Mouse (Mus musculus): ENCODE measurements around the gene Wars2. TPM values are rescaled to one million over a fixed set of nuclear protein-coding genes. Genes with fewer than 3 reads are reported as not detected.

Gene Wars2
- total and polyA plus RNA-seq, 2 experiments from 2014 or later: 4.0 to 8.4 TPM

DNA sequence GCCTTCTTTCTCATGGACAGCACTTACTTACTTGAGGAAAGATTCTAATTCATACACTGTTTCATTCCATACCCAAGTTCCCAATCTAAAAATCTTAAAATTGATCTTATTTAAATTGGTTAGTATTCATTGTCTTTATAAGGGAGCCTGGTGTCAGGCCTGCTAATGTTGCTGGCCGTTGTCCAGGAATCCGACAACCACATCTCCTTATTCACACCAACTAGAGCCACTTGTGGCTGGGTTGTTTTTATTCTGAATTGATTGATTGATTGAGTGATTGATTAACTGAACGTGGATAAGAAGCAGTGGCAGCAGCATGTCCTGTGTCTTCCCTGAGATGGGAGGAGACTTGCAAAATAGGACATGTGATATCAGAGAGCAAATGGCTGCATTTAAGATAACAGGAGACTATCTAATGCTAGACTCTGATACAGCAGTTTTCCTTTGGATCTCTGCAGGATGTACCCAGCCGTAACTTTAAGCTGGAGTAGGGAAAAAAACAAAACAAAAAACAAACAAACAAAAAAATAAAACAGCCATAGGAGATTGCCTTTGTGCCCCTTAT is 16.7 kb downstream of the Wars2 start:
- peak; percentile 42; the same call in 1 of the 2 replicates for ATAC-seq
- Histone ChIP-seq H3K9ac (no peak overlapping the region), H3K36me3 (ENCODE audit: insufficient read depth) (no peaks in the 10 kb centered on the region), H3K4me1 (ENCODE audit: insufficient read depth) (no peaks in the 10 kb centered on the region), H3K27ac (ENCODE audit: low read depth, low read length) (no peak overlapping the region), H3K4me3 (ENCODE audit: low read depth, low read length) (no peak overlapping the region), H3K27me3 (ENCODE audit: insufficient read depth, low read length) (no peaks in the 10 kb centered on the region), H3K4me2 (ENCODE audit: low read depth) (no peak overlapping the region), H3K9me3 (ENCODE audit: low read length) (0 out of 2 replicates have a peak, but pooled peaks cover 2% of the 10 kb centered on the region)
- TF ChIP-seq CTCF (IDR thresholded peaks at IDR 0.05; ENCODE audit: low read depth): no peak
- 37% methylated on average over 4 of the region's 4 CpGs for WGBS
- DNase-seq: peak; percentile 1

DNA sequence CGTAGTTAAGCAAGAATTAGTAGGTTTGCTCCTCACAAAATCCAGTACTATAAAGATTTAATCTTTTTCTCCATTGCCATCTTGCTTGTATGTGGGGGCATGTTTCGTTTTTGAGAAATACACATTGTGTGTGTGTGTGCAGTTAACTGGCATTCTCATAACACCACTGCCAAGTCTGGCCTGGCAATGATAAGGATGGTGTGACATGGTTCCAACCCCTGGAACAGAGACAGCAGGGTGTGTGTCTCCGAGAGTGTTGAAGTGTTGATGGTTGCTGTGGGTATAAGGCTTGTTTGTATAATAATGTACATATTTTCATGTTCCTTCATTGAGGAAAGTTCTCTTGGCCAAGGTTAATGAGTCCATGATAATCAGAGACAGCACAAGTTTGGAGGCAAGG is 19.1 kb downstream of the Wars2 start:
- no peak for TF ChIP-seq CTCF (IDR thresholded peaks at IDR 0.05; ENCODE audit: low read depth)
- no peak overlapping the region for H3K4me2 ChIP-seq (ENCODE audit: low read depth)
- no peak for DNase-seq
- H3K36me3 ChIP-seq (ENCODE audit: insufficient read depth): no peaks in the 10 kb centered on the region
- no peaks in the 10 kb centered on the region for H3K27me3 ChIP-seq (ENCODE audit: insufficient read depth, low read length)
- H3K9me3 ChIP-seq (ENCODE audit: low read length): 0 out of 2 replicates have a peak, but pooled peaks cover 2% of the 10 kb centered on the region
- H3K4me1 ChIP-seq (ENCODE audit: insufficient read depth): no peaks in the 10 kb centered on the region
- 93% methylated on average over 3 of the region's 3 CpGs for WGBS
- ATAC-seq: no peak
- H3K4me3 ChIP-seq (ENCODE audit: low read depth, low read length): no peak overlapping the region
- H3K27ac ChIP-seq (ENCODE audit: low read depth, low read length): no peak overlapping the region
- H3K9ac ChIP-seq: no peak overlapping the region

DNA sequence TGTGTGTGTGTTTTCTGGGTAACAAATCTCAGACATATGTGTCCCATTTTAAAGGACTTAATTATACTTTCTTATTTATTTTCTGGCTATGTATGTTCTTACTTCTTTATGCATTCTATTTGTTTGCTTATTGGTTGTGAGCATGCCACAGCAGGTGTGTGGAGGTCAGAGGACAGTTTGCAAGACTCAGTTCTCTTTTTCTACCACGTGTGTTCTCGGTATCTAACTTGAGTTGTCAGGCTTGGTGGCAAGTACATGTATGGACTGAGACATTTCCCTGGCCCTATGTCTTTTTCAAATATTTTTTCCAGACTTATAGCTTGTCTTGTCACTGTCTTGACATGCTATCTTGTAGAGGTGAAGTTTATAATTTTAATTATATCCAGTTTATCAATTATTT is 21.3 kb downstream of the Wars2 start:
- TF ChIP-seq CTCF (IDR thresholded peaks at IDR 0.05; ENCODE audit: low read depth): no peak
- no peaks in the 10 kb centered on the region for H3K36me3 ChIP-seq (ENCODE audit: insufficient read depth)
- WGBS: 88% methylated on average over 2 of the region's 2 CpGs

DNA sequence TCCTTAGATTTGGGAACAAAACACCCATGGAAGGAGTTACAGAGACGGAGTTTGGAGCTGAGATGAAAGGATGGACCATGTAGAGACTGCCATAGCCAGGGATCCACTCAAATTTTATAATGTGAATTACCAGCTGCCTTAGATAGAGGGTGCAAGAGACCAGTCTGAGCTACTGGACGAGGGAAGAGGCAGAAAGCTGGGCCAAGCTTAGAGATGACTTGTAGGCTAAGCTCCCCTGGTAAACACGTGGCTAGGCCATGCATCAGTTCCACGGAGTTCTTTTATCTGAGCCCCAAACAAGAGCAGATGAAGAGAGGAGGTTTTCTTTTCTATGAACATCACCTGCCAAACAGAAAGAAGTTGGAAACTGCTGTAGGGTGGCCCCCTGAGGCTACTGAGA is 26.9 kb downstream of the Wars2 start:
- Histone ChIP-seq H3K4me3 (ENCODE audit: low read depth, low read length) (no peak overlapping the region), H3K4me2 (ENCODE audit: low read depth) (no peak overlapping the region), H3K27ac (ENCODE audit: low read depth, low read length) (no peak overlapping the region), H3K9ac (no peak overlapping the region), H3K27me3 (ENCODE audit: insufficient read depth, low read length) (no peaks in the 10 kb centered on the region), H3K9me3 (ENCODE audit: low read length) (no peaks in the 10 kb centered on the region), H3K4me1 (ENCODE audit: insufficient read depth) (no peaks in the 10 kb centered on the region), H3K36me3 (ENCODE audit: insufficient read depth) (no peaks in the 10 kb centered on the region)
- 64% methylated on average over 4 of the region's 4 CpGs for WGBS
- TF ChIP-seq CTCF (IDR thresholded peaks at IDR 0.05; ENCODE audit: low read depth): no peak
- ATAC-seq (no peak), DNase-seq (no peak)

More for the DNA sequence above, 21.3 kb downstream of the Wars2 start:
- ATAC-seq (no peak), DNase-seq (no peak)
- Histone ChIP-seq H3K27me3 (ENCODE audit: insufficient read depth, low read length) (no peaks in the 10 kb centered on the region), H3K9ac (no peak overlapping the region), H3K4me1 (ENCODE audit: insufficient read depth) (no peaks in the 10 kb centered on the region), H3K4me3 (ENCODE audit: low read depth, low read length) (no peak overlapping the region), H3K9me3 (ENCODE audit: low read length) (0 out of 2 replicates have a peak, but pooled peaks cover 2% of the 10 kb centered on the region), H3K27ac (ENCODE audit: low read depth, low read length) (no peak overlapping the region), H3K4me2 (ENCODE audit: low read depth) (no peak overlapping the region)

DNA sequence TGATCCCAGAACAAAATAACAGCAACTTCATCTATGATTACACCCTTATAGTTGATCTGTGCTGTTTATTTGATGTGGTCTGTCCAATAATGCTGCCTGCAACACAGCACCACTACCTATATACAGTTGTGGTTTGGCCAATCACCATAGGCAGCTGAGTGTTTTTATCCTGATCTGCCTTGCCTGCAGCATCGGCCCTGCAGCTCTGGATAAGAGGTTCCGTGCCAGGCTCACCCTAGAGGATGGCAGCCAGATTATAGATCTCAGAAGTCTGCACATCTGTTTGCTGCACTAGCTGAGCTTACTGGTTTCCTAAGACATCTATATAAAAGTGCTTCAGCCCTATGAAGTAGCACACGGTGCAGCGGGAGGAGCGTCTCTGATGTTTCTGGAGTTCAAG is 32.3 kb downstream of the Wars2 start:
- Histone ChIP-seq H3K4me3 (ENCODE audit: low read depth, low read length) (no peak overlapping the region), H3K27me3 (ENCODE audit: insufficient read depth, low read length) (no peaks in the 10 kb centered on the region), H3K9me3 (ENCODE audit: low read length) (no peaks in the 10 kb centered on the region), H3K4me2 (ENCODE audit: low read depth) (no peak overlapping the region), H3K27ac (ENCODE audit: low read depth, low read length) (no peak overlapping the region), H3K9ac (no peak overlapping the region), H3K4me1 (ENCODE audit: insufficient read depth) (no peaks in the 10 kb centered on the region), H3K36me3 (ENCODE audit: insufficient read depth) (no peaks in the 10 kb centered on the region)
- no peak for DNase-seq
- no peak for ATAC-seq
- TF ChIP-seq CTCF (IDR thresholded peaks at IDR 0.05; ENCODE audit: low read depth): no peak
- 91% methylated on average over 5 of the region's 5 CpGs for WGBS

DNA sequence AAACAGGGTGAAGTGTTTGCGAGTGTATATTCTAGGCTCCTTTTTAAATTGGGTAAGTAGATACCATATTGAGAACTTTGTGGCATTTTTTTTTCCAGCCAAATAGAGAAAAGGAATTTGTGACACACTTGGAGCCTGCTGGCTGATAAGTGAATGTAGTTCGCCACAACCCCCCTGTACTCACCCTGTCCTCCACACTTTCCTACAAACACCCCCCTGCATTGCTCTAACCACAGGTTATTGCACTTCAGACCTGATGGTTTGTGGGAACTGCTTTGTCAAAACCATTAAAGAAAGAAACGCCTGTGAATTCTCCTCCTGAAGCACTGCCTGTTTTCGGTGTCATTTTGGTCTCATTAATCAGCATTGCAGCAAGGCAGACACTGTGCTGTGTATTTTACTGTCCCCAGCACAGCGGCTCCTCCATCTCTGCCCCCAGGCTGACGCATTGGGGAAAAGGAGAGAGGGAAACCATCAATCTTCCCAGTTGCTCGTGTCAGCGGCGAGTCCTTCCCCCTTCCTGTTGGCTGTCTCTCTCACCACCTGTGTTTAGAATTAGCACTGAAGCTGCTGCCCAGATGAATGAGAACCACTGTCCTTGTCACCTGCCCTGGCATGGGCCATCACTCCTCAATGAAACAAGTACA is 33.9 kb downstream of the Wars2 start:
- 80% methylated on average over 9 of the region's 9 CpGs for WGBS
- DNase-seq (no peak), ATAC-seq (no peak)
- no peaks in the 10 kb centered on the region for H3K9me3 ChIP-seq (ENCODE audit: low read length)
- no peak overlapping the region for H3K9ac ChIP-seq
- no peaks in the 10 kb centered on the region for H3K4me1 ChIP-seq (ENCODE audit: insufficient read depth)
- TF ChIP-seq CTCF (IDR thresholded peaks at IDR 0.05; ENCODE audit: low read depth): no peak
- H3K4me2 ChIP-seq (ENCODE audit: low read depth): no peak overlapping the region
- no peaks in the 10 kb centered on the region for H3K36me3 ChIP-seq (ENCODE audit: insufficient read depth)
- H3K4me3 ChIP-seq (ENCODE audit: low read depth, low read length): no peak overlapping the region
- no peaks in the 10 kb centered on the region for H3K27me3 ChIP-seq (ENCODE audit: insufficient read depth, low read length)
- H3K27ac ChIP-seq (ENCODE audit: low read depth, low read length): no peak overlapping the region

DNA sequence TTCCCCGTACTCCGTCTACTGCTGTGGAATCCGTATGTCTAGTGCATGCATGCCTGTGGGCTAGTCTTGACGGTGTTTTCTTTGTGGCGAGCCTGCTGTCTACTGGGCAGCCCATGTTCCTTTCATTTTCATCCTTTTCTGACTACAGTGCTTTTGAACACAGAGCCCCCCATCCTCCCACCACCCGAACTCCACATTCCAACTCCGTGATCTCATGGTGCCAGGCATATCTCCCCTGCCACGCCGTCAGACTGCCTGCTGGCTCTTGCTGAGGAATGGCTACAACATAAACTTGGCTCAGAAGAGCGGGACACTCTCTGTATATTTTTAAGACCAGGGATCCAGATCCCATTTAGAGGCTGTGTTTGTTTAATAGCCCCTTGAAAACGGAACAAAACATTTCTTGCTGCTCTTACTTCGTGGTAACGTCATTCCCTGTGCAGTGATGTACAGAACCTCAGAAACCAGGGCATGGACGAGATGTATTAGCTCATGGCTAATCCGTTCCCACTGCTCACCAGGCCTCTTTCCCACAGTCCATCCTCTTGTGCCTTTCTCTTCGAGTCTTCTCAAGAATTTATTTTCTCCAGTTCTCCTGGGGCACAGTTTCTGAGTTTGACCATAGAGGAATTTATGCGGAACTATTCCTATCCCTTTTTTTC is 42.6 kb downstream of the Wars2 start:
- ATAC-seq (no peak), DNase-seq (no peak)
- WGBS: 68% methylated on average over 17 of the region's 17 CpGs

More for the DNA sequence above, 42.6 kb downstream of the Wars2 start:
- Histone ChIP-seq H3K4me3 (ENCODE audit: low read depth, low read length) (no peak overlapping the region), H3K4me2 (ENCODE audit: low read depth) (no peak overlapping the region), H3K27ac (ENCODE audit: low read depth, low read length) (no peak overlapping the region), H3K9me3 (ENCODE audit: low read length) (no peaks in the 10 kb centered on the region), H3K27me3 (ENCODE audit: insufficient read depth, low read length) (no peaks in the 10 kb centered on the region), H3K9ac (no peak overlapping the region), H3K36me3 (ENCODE audit: insufficient read depth) (no peaks in the 10 kb centered on the region), H3K4me1 (ENCODE audit: insufficient read depth) (no peaks in the 10 kb centered on the region)
- TF ChIP-seq CTCF (IDR thresholded peaks at IDR 0.05; ENCODE audit: low read depth): no peak
